21 mouse cellular contexts compared by ENCODE assay signal in genomic region chr1:90900406-90900805, GRCm38 (mm10). TPM values are rescaled to one million over a fixed set of nuclear protein-coding genes. Genes with fewer than 3 reads are reported as not detected.
DNase-seq lines count a peak whose midpoint lies in the region; ATAC-seq lines count a peak whose summit lies in the region.
"Had no signal": no experiment of that assay in that cellular context is flagged by ENCODE, and none has a peak within 500 bp of the region (broad histone marks: within the 10 kb centered on the region; RNA-seq: fewer than 3 reads in every experiment).

No protein-coding gene starts in this region.

- H3K27me3 ChIP-seq in heart, embryonic 11.5 days (ENCODE audit: control insufficient read depth, insufficient read depth, low read length), result no peaks in the 10 kb centered on the region
- H3K27me3 ChIP-seq in limb, embryonic 13.5 days, result no peaks in the 10 kb centered on the region
- no peaks in the 10 kb centered on the region for H3K27me3 ChIP-seq in limb, embryonic 10.5 days (ENCODE audit: low read depth, poor library complexity, severe bottlenecking)
- H3K27me3 ChIP-seq in heart, embryonic 16.5 days (ENCODE audit: control insufficient read depth, insufficient read depth, low read length), result no peaks in the 10 kb centered on the region
- H3K27me3 ChIP-seq: liver, embryonic 13.5 days had no signal

- no peaks in the 10 kb centered on the region for H3K9me3 ChIP-seq in heart, embryonic 11.5 days (replicated peaks; ENCODE audit: control insufficient read depth, low read length)
- H3K9me3 ChIP-seq in limb, embryonic 13.5 days, result no peaks in the 10 kb centered on the region
- H3K9me3 ChIP-seq in limb, embryonic 10.5 days (replicated peaks), result no peaks in the 10 kb centered on the region
- no peaks in the 10 kb centered on the region for H3K9me3 ChIP-seq in heart, embryonic 16.5 days (replicated peaks; ENCODE audit: control insufficient read depth, low read length)
- H3K9me3 ChIP-seq: liver, embryonic 13.5 days had no signal

- H3K9ac ChIP-seq in heart, embryonic 11.5 days (ENCODE audit: low read depth, low read length), result no peak overlapping the region
- no peak overlapping the region for H3K9ac ChIP-seq in limb, embryonic 13.5 days
- no peak overlapping the region for H3K9ac ChIP-seq in heart, embryonic 16.5 days (ENCODE audit: low read length)
- H3K9ac ChIP-seq: hindbrain, embryonic 14.5 days; liver, embryonic 13.5 days had no signal

- H3K36me3 ChIP-seq in heart, embryonic 11.5 days (ENCODE audit: control insufficient read depth, insufficient read depth, low read length), result no peaks in the 10 kb centered on the region
- no peaks in the 10 kb centered on the region for H3K36me3 ChIP-seq in limb, embryonic 13.5 days
- H3K36me3 ChIP-seq in limb, embryonic 10.5 days, result no peaks in the 10 kb centered on the region
- H3K36me3 ChIP-seq in heart, embryonic 16.5 days (ENCODE audit: control insufficient read depth, insufficient read depth), result no peaks in the 10 kb centered on the region
- H3K36me3 ChIP-seq: liver, embryonic 13.5 days had no signal

- no peak overlapping the region for H3K4me2 ChIP-seq in heart, embryonic 11.5 days
- no peak overlapping the region for H3K4me2 ChIP-seq in limb, embryonic 13.5 days (replicated peaks)
- no peak overlapping the region for H3K4me2 ChIP-seq in heart, embryonic 16.5 days (ENCODE audit: low read depth, low read length)
- H3K4me2 ChIP-seq: hindbrain, embryonic 14.5 days; liver, embryonic 13.5 days had no signal

- ATAC-seq in heart, embryonic 11.5 days (replicated peaks; ENCODE audit: insufficient number of reproducible peaks, low FRiP score, low TSS enrichment), result no peak
- no peak for ATAC-seq in limb, embryonic 13.5 days (ENCODE audit: low FRiP score, low read depth)
- ATAC-seq in heart, embryonic 16.5 days (replicated peaks; ENCODE audit: extremely low read depth, insufficient read depth, low FRiP score), result no peak
- ATAC-seq: intestine, postnatal 0 days had no signal

- peak; percentile 41 for DNase-seq in heart, adult 8-10 months (ENCODE audit: low spot score)
- DNase-seq in limb, embryonic 10.5 days (ENCODE audit: low spot score), result no peak
- peak; percentile 16 for DNase-seq in brain, adult 2 months (ENCODE audit: low read depth, low spot score)
- no peak for DNase-seq in cerebellum, postnatal 10 days
- DNase-seq: adrenal gland, postnatal 36 days; cerebellum, postnatal 14 days; liver, embryonic 13.5 days; midbrain, embryonic 14.5 days; thymus, postnatal 14 days had no signal

- H3K27ac ChIP-seq in heart, embryonic 11.5 days (ENCODE audit: low read depth, low read length), result no peak overlapping the region
- 0 out of 2 replicates have a peak overlapping the region, but pooled peaks have one; percentile 22 for H3K27ac ChIP-seq in limb, embryonic 13.5 days
- no peak overlapping the region for H3K27ac ChIP-seq in limb, embryonic 10.5 days
- peak overlapping the region; percentile 50 for H3K27ac ChIP-seq in heart, embryonic 16.5 days (ENCODE audit: low read length)
- H3K27ac ChIP-seq: hindbrain, embryonic 14.5 days; liver, embryonic 13.5 days; macrophage; stomach, postnatal 0 days had no signal

- 65% methylated on average over 6 of the region's 6 CpGs for WGBS in heart, embryonic 11.5 days (ENCODE audit: insufficient replicate concordance)
- WGBS in limb, embryonic 13.5 days, result 71% methylated on average over 6 of the region's 6 CpGs
- WGBS in limb, embryonic 10.5 days, result 73% methylated on average over 6 of the region's 6 CpGs
- 70% methylated on average over 6 of the region's 6 CpGs for WGBS in heart, embryonic 16.5 days

- H3K4me1 ChIP-seq in heart, embryonic 11.5 days (ENCODE audit: control insufficient read depth, insufficient read depth, low read length), result 0 out of 2 replicates have a peak, but pooled peaks cover 3% of the 10 kb centered on the region
- peaks cover 42% of the 10 kb centered on the region for H3K4me1 ChIP-seq in limb, embryonic 13.5 days
- H3K4me1 ChIP-seq in limb, embryonic 10.5 days, result peaks cover 26% of the 10 kb centered on the region
- peaks cover 26% of the 10 kb centered on the region for H3K4me1 ChIP-seq in heart, embryonic 16.5 days (ENCODE audit: control insufficient read depth, insufficient read depth, low read length)
- H3K4me1 ChIP-seq: liver, embryonic 13.5 days had no signal

- no peak overlapping the region for H3K4me3 ChIP-seq in heart, embryonic 11.5 days (ENCODE audit: low read depth, low read length)
- H3K4me3 ChIP-seq in limb, embryonic 13.5 days, result no peak overlapping the region
- no peak overlapping the region for H3K4me3 ChIP-seq in limb, embryonic 10.5 days
- no peak overlapping the region for H3K4me3 ChIP-seq in heart, embryonic 16.5 days (ENCODE audit: low read length)
- H3K4me3 ChIP-seq: erythroblast, embryonic 14.5 days; liver, embryonic 13.5 days had no signal

RNA-seq across cellular contexts. Expression of gene Mlph, which starts 14.5 kb away (rescaled TPM):
- total RNA-seq in heart, adult 8-10 months (2022), result 1 to 10 TPM in 2 of 4 experiments, under 1 TPM in 2; 0.75 to 1.5 (median 1.1) TPM
- polyA plus RNA-seq in heart, embryonic 11.5 days (2014; fragmentation: Nextera tagmentation; extraction: Ambion mirVana), result 0.16 TPM in 1 of 2 replicates, not detected in the other
- polyA plus RNA-seq in limb, embryonic 13.5 days (2015; fragmentation: Nextera tagmentation; extraction: Ambion mirVana), result 0.37 and 0.87 TPM in 2 replicates
- 0.06 and 0.51 TPM in 2 replicates for polyA plus RNA-seq in limb, embryonic 10.5 days (2016; fragmentation: Nextera tagmentation; extraction: Ambion mirVana)
- polyA plus RNA-seq in heart, embryonic 16.5 days (2015; fragmentation: Nextera tagmentation; extraction: Ambion mirVana), result 0.33 and 0.66 TPM in 2 replicates
- total RNA-seq: CH12.LX; granulocyte monocyte progenitor cell, adult 5-6 weeks had no signal
- polyA plus RNA-seq: erythroblast, embryonic 14.5 days had no signal

RNA-seq across cellular contexts. Expression of gene Prlh, which starts 52.5 kb away (rescaled TPM):
- not detected for total RNA-seq in heart, adult 8-10 months (2022)
- polyA plus RNA-seq in heart, embryonic 11.5 days (2014; fragmentation: Nextera tagmentation; extraction: Ambion mirVana), result not detected in 2 replicates
- not detected in 2 replicates for polyA plus RNA-seq in limb, embryonic 13.5 days (2015; fragmentation: Nextera tagmentation; extraction: Ambion mirVana)
- not detected in 2 replicates for polyA plus RNA-seq in limb, embryonic 10.5 days (2016; fragmentation: Nextera tagmentation; extraction: Ambion mirVana)
- polyA plus RNA-seq in heart, embryonic 16.5 days (2015; fragmentation: Nextera tagmentation; extraction: Ambion mirVana), result not detected in 2 replicates
- total RNA-seq: adrenal gland, postnatal 36 days; CH12.LX; granulocyte monocyte progenitor cell, adult 5-6 weeks; layer of hippocampus, adult 8-10 months; left cerebral cortex, postnatal 25 days had no signal
- polyA plus RNA-seq: hindbrain, embryonic 14.5 days; intestine, postnatal 0 days; macrophage; midbrain, embryonic 14.5 days; stomach, postnatal 0 days had no signal

RNA-seq across cellular contexts. Expression of gene Col6a3, which starts 56.6 kb away (rescaled TPM):
- 10 to 100 TPM in 3 of 4 experiments, 1 to 10 TPM in 1; 9.9 to 29.8 (median 23.8) TPM for total RNA-seq in heart, adult 8-10 months (2022)
- 5.3 and 6.8 TPM in 2 replicates for polyA plus RNA-seq in heart, embryonic 11.5 days (2014; fragmentation: Nextera tagmentation; extraction: Ambion mirVana)
- polyA plus RNA-seq in limb, embryonic 13.5 days (2015; fragmentation: Nextera tagmentation; extraction: Ambion mirVana), result 78.1 and 86.3 TPM in 2 replicates
- 2.8 and 5.6 TPM in 2 replicates for polyA plus RNA-seq in limb, embryonic 10.5 days (2016; fragmentation: Nextera tagmentation; extraction: Ambion mirVana)
- polyA plus RNA-seq in heart, embryonic 16.5 days (2015; fragmentation: Nextera tagmentation; extraction: Ambion mirVana), result 29.4 and 35.2 TPM in 2 replicates
- total RNA-seq: granulocyte monocyte progenitor cell, adult 5-6 weeks had no signal

Comparison
In these comparisons a context has a peak if more than half of its experiments do, and no peak if none do; other contexts are left out.
1. H3K27ac ChIP-seq: peak in limb, embryonic 13.5 days (single experiment) and heart, embryonic 16.5 days (single experiment); none in heart, embryonic 11.5 days (single experiment) and limb, embryonic 10.5 days (single experiment).
2. DNase-seq: peak in heart, adult 8-10 months (single experiment) and brain, adult 2 months (single experiment); none in limb, embryonic 10.5 days (single experiment) and cerebellum, postnatal 10 days (0 of 2).